Mouse (Mus musculus) C2C12 (cell line): ENCODE results near the gene Dctpp1.

Source experiments
- CEBPB ChIP-seq: IDR thresholded peaks from one replicate; pipeline ENCODE4 v1.6.1; 2011; ENCODE audit warnings: low read depth, mild to moderate bottlenecking, control low read depth, moderate library complexity
- CTCF ChIP-seq: IDR thresholded peaks from one replicate; pipeline ENCODE4 v1.5.1; 2011; ENCODE audit not compliant: control insufficient read depth, insufficient read depth, insufficient read length
- MAX ChIP-seq: IDR thresholded peaks from one replicate; pipeline ENCODE4 v1.6.1; 2011; ENCODE audit warnings: mild to moderate bottlenecking, control low read depth
- MYOD1 ChIP-seq: IDR thresholded peaks from one replicate; pipeline ENCODE4 v1.6.1; 2011; ENCODE audit warnings: low read depth; ENCODE audit not compliant: control insufficient read depth, insufficient read length
- MYOG ChIP-seq: IDR thresholded peaks from one replicate; pipeline ENCODE4 v1.6.1; 2011; ENCODE audit not compliant: control insufficient read depth, insufficient read length; ENCODE audit errors: extremely low read depth
- USF1 ChIP-seq: IDR thresholded peaks from one replicate; pipeline ENCODE4 v1.6.1; 2011; ENCODE audit warnings: low read depth, mild to moderate bottlenecking, control low read depth, moderate library complexity

DNA sequence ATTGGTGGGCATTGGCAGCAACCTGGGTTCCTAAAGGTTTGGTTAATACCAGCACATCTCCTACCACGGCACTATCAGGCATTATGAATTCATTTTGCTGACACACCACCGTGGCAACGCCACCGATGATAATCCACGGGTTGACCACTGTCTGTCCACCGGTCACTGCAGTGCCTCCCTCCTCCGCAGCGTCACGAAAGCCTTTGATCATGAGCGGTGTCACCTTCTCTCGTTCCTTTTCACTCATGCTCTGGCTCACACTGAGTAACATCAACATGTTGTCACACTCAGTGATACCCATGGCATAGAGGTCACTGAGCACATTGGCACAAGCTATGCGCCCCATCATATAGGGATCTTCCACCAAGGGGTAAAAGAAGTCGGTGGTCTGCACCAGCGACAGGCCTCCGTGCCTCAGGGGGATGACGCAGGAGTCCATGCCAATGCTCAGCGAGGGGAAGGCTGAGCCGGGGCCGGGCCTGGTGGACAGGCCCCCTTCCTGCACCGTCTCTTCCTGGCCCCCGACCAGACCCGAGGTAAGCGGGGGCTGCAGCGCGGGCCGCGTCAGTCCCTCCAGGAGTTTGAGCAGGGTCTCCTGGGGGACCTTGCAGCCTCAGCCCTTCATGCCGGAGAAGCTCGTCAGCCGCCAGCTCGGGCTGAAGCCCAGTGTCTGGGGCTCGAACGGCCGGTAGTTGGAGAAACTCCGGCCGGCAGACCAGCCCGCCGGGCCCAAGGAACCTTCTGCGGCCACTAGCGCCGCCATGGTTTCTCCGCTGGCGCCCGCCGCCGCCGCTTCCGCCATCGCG, 12.8 kb upstream of the Dctpp1 start:
- TF ChIP-seq CTCF (no peak), MAX (no peak), MYOD1 (no peak), USF1 (no peak), MYOG (no peak), CEBPB (no peak)
